Mouse (Mus musculus) ZHBTc4 (cell line): ENCODE measurements around the gene Mpl.
A peak's percentile ranks its signal among the peaks of the same experiment; 100 is the strongest.

Experiments
- DNase-seq: peaks from one replicate; pipeline ENCODE4 v3.0.0-alpha.2; 2011; ENCODE audit warnings: low read depth, low spot score

The Mpl gene

DNA sequence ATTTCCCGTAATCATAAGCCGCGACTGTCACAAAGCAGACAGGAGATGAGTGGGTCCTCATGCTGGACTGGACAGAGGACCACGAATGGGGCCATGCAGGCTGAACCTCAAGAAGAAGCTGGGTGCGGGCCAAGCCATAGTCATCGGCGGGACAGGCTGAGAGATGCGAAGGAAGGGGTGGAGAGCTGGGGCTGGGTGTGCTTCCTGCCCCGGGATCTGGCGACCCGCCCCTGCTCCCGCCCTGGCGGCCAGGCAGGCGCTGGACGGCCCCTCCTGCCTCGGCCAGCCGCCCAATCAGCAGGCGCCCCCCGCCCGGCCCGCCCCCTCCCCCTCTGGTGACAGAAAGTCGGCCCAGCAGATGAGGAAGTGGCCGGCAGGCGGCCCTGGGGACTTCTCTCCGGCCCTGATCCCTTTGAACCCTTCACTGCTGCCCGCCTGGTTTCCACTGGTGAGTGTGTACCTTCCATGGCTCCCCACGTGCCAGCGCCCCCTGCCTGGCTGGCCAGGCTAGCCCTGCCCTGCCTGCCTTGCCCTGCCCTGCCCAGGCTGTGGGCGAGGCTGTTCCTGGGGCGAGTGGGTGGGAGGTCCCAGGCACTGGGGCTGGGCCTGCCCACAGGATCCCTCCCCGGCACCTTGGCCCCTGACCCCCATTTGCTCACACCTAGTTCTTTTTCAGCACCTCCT is 29.4 kb downstream of the Mpl start, which contains the start of gene Elovl1:
Gene Elovl1 (plus strand): TSS at position 326 of the 684 bp plus-strand sequence.
- peak; percentile 89 for DNase-seq

DNA sequence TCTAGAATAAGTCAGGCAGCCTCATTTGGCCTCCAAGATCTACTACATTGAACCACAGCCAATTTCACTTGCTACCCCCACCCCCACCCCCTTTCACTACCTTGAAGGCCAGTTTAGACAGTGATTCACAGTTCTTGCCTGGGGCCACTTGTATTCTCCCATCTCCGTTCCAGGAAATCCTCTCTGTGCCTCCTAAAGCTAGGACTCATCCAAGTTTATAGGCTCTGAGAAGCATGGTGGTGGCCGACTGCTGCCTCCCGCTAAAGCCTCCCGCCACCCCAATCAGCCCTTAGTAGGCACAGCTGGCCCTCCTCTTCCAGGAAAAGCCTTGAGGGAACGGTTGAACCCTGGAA is 29.9 kb downstream of the Mpl start:
- peak; percentile 23 for DNase-seq

DNA sequence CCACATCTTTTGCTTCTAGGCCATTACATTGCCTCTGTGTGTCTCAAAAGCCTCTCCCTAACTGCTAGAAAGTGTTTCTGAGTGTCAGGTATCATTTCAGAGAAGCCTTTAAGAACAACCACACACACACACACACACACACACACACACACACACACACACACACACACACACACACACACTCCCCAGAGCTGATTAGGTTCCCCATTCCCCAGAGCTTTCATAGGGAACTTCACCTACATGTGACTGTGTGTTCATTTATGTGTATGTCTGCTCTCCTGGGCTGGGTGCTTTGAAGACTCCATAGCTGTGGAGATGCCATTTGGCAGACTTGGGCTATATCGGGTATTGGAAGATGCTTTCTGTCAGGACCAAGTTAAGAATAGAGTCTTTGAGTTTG is 31.9 kb downstream of the Mpl start:
- DNase-seq = no peak

DNA sequence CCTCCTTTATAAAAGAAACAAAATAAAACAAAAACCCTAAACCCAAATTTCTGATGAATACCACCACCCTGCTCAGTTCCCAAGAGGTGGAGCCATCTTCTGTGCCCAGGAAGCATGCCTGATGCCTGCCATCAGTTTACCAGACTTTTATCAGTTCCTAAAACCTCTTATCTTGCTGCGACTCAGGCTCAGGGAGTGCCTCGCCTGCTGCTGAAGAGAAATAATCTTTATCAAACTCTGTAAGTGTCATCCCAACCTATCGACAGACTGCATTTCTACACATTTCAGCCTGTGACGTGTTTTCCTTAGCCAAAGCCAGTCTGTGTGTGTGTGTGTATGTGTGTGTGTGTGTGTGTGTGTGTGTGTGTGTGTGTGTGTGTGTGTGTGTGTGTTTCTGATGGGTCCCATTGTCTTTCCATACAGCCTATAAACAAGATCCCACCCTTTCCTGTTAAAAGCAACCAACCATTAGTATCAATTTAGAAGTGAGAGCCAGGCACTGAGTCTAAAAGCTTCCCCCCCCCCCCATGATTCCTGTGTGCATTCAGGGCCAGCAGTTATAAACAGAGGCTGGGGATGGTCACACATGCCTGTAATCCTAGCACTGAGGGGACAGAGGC is 32.7 kb downstream of the Mpl start:
- no peak for DNase-seq

DNA sequence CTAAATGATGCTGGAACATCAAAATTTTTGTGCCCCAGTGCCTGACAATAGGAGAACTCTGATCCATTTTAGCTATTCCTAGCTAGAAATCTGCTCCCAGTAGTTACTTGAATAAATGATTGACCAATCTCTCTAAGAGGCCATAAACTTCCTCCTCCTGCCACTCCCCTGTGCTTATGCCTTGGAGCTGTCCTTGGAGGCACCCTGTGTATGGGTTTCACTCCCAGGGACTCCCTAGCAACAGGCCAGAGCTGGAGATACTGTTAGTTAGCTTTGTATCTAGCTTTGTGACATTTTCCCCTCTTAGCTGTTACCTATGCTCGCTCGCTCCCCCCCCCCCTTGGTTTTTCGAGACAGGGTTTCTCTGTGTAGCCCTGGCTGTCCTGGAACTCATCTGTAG is 35.9 kb downstream of the Mpl start:
- DNase-seq = no peak

DNA sequence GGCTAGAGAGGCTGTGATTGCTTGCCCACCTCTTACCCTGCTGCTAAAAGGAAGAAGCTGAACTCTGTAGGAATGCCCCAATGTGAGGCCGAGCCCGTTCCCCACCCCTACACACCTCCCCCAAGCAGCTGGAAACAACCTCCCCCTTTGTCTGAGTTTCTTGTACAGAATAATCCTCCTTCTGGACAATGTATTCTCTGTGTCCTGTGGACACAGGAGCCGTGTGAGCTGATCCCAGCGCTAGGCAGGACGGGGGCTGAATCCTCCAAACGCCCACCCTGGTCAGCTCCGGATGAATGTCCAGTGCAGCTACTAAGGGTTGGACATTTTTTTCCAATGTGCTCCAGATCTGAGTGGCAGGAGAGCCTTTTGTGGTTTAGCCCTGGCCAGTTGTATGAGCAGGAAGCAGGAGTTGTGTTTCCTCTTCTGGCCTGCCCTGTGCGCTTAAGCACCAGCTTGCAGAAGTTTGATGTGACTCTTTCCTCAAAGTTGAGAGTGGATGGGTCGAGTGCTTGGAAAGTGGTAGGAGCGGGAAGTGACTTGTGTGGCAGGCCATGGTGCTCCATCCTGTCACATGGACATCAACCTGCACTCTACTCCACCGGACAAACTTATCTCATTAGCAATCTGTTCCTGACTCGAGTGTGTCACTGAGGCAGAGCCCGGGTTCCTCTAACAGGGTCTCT is 40.1 kb downstream of the Mpl start:
- no peak for DNase-seq

DNA sequence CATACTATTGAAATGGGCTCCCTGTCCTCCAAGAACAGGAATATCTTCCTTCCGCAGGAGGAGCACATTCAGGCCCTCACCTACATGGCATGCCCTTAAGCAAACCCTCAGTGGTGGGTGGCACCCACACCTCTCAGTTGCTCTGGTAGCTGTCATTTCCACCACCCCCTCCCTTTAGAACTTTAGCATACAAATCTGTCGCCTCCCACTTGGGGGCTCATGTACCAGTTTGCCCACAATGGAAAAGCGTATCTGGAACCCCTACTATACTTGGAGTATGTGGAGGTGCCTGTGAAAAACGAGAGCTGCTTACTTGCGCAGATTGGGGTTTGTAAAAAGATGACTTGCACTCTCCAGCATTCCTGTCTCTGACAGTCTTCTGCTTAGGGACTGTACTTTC is 41.0 kb downstream of the Mpl start:
- no peak for DNase-seq

DNA sequence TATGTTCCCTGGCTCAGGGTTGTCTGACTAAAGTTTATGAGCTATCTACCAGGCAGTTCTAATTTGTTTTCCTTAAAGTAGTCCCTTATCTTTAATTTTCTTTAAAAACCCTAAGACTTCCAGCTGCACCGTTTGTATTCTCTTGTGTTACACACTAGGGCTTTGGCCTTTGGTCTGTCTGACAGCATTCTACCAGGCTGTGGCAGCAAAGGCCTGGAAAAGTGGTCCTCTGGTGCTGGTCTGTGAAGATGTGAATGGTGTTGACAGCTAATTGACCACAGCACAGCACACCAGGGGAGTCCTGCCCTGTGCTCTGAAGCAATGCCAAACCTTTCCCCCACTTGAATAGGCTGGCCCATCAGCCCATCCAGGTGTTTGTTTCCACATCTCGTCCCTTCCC is 41.5 kb downstream of the Mpl start:
- no peak for DNase-seq

DNA sequence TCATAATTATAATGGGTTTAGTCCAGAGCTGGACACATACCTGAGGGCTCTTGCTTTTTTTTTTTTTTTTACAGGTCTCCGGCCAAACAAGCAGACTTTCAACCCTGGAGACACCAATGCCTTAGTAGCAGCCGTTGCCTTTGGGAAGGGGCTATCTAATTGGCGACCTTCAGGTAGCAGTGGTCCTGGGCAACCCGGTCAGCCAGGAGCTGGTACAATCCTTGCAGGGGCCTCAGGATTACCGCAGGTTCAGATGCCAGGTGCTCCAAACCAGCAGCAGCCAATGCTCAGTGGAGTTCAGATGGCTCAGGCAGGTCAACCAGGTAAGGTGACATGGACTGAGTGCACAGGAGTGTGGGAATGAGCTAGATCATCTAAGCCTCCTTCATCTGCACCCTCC is 43.8 kb downstream of the Mpl start:
- DNase-seq = no peak

DNA sequence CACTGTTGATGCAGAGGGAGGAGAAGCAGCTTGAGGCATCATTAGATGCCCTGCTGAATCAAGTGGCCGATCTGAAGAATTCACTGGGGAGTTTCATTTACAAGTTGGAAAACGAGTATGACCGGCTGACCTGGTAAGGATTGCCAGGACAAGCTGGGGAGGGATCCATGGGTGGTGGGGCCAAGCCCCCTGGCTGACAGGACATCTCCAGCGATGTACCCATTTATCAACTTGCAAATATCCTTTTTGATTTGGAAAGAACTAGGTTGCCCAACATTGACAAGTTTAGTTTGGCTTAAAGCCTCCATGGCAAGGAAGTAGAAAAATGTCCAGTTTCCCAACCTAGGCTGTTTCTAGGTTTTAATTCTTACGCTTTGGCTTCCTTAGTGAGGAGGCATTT is 46.4 kb downstream of the Mpl start:
- DNase-seq = no peak

DNA sequence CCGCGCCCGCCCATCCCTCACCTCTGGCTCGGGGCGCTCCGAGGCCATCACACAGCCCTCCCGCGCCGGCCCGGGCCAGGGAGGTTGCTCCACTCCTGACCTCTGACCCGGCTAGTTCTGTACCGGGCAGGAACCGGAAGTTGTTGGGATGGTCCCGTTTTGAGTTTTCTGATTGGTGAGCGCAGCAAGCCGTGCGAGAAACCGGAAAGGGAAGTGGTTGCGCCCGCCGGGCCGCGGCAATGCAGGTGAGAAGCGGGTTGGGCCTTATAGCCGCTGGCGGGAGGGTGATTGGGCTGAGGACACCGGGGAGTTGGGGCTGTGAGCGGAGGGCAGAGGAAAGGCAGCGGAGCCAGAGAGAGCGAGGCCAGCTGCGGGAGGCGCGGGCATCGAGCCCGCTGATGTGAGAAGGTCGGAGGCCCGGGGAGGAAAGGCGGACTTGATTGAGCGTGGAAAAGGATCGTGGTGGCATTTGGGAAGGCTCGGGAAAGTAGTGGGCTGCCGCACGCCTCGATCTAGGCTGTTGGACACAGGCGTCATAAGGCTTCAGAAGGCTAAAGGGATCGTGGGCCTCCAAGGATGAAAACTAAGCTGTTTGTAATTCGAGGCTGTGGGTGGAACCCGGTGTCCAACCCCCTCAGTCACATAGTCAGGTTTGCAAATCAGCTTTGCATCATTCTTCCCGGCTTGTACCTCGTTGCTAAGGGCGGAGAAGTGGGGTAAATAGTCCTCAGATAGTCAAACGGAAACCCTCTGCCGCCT is 48.0 kb downstream of the Mpl start, which contains the start of the genes Szt2 and Med8:
Gene Szt2 (minus strand): TSS at position 132 of the 759 bp plus-strand sequence.
Gene Med8 (plus strand): TSS at position 196 of the 759 bp plus-strand sequence.
- peak; percentile 96 for DNase-seq

DNA sequence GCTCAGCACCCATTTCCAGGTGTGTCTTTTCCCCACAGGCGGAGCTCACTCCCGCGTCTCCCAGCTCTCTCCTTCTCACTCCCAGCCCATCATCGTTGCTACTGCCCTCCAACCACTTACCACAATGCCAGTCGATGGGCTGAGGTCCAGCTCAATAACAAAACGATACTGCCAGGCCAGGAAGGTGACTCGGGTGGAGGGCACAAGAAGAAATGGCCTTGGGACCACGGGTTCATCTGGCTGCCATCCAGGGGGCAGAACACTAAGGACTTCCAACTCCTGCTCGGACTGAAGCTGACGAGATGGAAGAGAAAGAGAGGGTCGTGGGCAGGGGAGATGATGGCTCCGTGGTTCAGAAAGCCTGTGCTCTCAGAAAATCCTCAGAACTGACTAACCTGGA is 54.6 kb downstream of the Mpl start:
- no peak for DNase-seq

DNA sequence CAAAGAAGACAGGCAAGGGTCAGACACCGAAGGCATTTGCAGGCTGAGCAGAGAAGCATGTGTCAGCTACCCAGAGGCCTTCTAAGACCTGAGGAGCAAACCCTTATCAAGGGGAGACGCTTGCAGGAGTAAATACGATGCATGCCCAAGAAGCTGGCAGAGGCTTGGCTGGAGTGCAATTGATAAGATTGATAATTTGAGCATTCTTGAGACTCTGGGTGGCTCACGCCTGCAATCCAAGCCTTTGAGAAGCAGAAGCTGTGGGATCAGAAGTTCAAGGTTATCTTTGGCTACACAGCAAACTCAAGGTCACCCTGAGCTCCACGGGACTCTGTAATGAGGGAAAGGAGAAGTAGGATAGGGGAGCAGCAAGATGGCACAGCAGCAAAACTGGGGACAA is 55.4 kb downstream of the Mpl start:
- DNase-seq = no peak

DNA sequence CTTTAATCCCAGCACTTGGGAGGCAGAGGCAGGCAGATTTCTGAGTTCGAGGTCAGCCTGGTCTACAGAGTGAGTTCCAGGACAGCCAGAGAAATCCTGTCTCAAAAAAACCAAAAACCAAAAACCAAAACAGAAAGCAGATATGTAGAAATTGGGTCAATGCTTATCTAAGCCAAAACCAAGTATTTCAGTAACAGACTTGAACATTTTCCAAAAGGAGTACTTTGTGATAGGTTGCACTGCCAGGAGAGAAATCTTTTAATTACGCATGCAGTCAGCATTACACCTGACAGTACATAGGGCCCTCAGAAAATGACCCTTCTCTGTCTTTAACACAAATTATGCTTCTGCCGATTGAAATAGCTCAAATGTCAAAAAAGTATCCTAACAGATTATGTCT is 55.9 kb downstream of the Mpl start:
- no peak for DNase-seq

DNA sequence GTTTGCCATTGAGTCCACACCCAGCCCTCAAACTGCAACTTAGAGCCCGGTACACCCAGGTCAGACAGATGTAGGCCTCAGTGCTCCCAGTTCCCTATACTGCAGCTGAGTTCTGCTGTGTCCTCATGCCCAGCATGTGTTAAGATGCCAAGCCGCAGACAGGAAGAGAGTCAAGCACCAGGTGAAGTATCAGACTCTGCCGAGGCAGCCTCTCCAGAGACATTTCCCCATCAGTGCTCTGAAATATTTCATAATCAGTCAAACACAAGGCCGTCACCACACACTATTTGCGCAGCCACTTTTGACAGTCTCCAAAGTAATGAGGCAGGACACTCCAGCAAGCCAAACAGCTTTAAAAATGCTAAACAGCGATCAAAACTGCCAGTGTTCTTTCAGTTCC is 58.9 kb downstream of the Mpl start:
- no peak for DNase-seq

DNA sequence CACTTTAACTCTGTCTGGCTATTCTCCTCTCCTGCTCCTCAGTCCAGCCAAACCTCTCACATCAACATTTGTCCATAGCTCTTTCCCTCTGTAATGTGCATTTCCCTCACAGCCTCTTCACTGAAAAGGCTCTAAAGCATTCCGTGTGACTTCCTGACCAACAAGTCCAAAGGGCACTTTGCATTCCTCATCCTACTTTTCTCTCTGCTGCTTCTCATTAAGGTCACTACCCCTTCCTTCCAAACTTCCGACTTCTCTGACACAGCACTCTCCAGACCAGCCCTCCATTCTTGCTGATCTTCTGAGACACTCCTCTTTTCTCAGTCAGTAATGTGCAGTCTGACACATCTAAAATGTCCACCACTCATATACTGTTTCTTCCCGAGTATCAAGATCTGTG is 60.9 kb downstream of the Mpl start:
- DNase-seq = peak; percentile 16

DNA sequence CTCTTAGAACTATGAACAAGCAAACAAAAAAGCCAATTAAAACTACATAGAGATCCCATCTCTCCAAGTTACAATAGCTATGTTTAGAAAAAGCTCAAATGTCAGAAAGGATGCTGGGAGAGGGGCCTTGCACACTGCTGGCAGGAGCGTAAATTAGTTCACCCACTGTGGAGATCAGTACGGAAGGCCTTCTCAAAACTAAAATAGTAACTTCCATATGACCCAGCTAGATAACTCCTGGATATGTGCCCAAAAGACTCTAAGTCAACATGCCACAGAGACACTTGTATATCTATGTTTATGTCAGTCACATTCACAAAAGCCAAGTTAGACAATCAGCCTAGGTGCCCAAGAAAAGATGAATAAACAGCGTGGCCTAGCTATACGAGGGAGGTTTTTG is 62.0 kb downstream of the Mpl start:
- DNase-seq = no peak

DNA sequence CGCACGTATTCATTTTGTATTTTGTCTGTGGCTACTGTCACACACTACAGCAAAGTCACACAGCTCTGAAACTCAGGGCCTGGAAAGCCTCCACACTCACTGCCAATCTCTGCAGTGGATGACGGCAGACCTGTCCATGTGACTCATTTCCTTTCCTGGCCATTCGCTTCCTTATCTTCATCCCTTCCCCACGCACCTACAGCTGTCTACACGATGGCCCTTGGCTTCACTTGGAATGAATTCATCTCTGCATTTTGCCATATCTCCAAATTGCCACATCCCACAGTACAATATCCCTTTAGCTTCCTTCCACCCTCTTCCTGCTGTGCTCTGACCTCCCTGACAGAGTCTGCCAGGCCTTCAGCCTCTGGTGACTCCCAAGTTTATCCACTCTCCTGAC is 62.8 kb downstream of the Mpl start:
- no peak for DNase-seq
